7 mouse cellular contexts compared by ENCODE assay signal in the genomic region with DNA sequence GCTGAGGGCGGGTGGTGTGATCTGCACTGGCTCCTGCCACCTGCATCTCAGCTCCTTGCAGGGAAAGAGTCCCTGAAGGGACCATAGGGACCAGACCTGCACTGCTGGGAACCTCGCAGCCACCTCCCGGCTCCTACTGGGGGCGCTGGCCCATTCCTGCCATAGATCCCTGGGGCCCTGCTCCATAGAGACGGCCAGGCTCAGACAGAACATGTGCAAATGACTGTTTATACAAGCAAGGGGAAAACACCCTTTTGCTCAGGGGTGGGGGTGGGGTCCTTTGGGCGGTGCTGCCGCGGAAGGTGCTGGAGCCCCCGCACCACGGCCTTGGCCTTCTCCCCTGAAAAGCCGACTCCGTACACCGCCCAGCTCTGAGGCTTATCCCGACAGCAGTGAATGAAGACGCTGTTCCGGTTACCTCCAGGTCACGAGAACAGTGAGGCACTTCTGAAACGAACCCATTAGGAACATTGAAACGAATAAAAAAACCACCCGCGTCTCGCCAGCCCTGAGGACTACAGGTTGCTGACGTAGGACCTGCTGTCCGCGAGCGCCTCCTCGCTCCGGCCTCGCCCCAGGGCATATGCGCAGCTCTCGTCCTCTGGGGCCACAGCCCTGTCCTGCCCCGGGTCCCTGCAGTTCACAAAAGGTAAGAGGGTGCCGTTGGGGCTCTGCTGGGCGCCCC. TPM values are rescaled to one million over a fixed set of nuclear protein-coding genes. Genes with fewer than 3 reads are reported as not detected.
DNase-seq lines count a peak whose midpoint lies in the region; ATAC-seq and TF ChIP-seq lines count a peak whose summit lies in the region.

No protein-coding gene starts in this region.

- H3K9me3 ChIP-seq in CH12.LX (replicated peaks; ENCODE audit: low read length), result no peaks in the 10 kb centered on the region
- 0 out of 2 replicates have a peak, but pooled peaks cover 3% of the 10 kb centered on the region for H3K9me3 ChIP-seq in megakaryocyte, embryonic 14.5 days

- H3K4me1 ChIP-seq in CH12.LX (ENCODE audit: control insufficient read depth in 1 of 2, insufficient read depth in 2 of 2), result peaks cover 10 to 20% of the 10 kb centered on the region in 2 experiments
- peaks cover 18% of the 10 kb centered on the region for H3K4me1 ChIP-seq in megakaryocyte, embryonic 14.5 days

- DNase-seq in CH12.LX (ENCODE audit: extremely low read depth) (peak; percentile 27), WW6 (ENCODE audit: low read depth, low spot score) (peak; percentile 49)
- DNase-seq in kidney, postnatal 36 days, result peak; percentile 45 to 71
- peak; percentile 10 to 37 for DNase-seq in urinary bladder, postnatal 36 days (ENCODE audit: low spot score in 2 of 2)
- no peak for DNase-seq in cerebellum, adult 9-10 months

- H3K4me3 ChIP-seq in CH12.LX (replicated peaks in 1 of 3; ENCODE audit: low read depth in 2 of 3, low read length in 2 of 3, poor library complexity in 1 of 3), result peak overlapping the region; percentile 37 to 63 (median 40)
- peak overlapping the region; percentile 90 for H3K4me3 ChIP-seq in megakaryocyte, embryonic 14.5 days (replicated peaks)

- no peak for TF ChIP-seq EP300 in CH12.LX (IDR thresholded peaks at IDR 0.05; ENCODE audit: low read length)

- ATAC-seq in granulocyte monocyte progenitor cell, adult 5-6 weeks (replicated peaks; ENCODE audit: poor library complexity, severe bottlenecking), result peak; percentile 71

- H3K27ac ChIP-seq in CH12.LX (ENCODE audit: insufficient read depth, low read depth), result peak overlapping the region; percentile 69; the same call in 1 of the 2 replicates

- H3K27me3 ChIP-seq in CH12.LX (replicated peaks), result peaks cover 94% of the 10 kb centered on the region
- H3K27me3 ChIP-seq in megakaryocyte, embryonic 14.5 days (replicated peaks), result peaks cover 78% of the 10 kb centered on the region

- H3K79me2 ChIP-seq in CH12.LX (replicated peaks; ENCODE audit: control insufficient read depth, extremely low read depth, insufficient read depth, poor library complexity, severe bottlenecking), result no peaks in the 10 kb centered on the region

- peak overlapping the region; percentile 94 for H3K4me2 ChIP-seq in CH12.LX (ENCODE audit: insufficient read depth, low read depth, poor library complexity, severe bottlenecking)

- TF ChIP-seq RAD21 in CH12.LX (IDR thresholded peaks at IDR 0.05; ENCODE audit: low read depth, low read length), result no peak; the same call in none of the 2 replicates

- TF ChIP-seq CTCF in CH12.LX (conservative IDR thresholded peaks at IDR 0.05 in 1 of 2, IDR thresholded peaks at IDR 0.05 in 1 of 2; ENCODE audit: low read depth in 2 of 2, low read length in 2 of 2), result peak in 1 of 2 experiments; percentile 44; a peak in 2 of 4 replicates

- in situ Hi-C loops in CH12.LX (cut with MboI; ENCODE audit: low pct_ligation_motif_present, low pct_unique_long_range_greater_than_20kb, low sequenced_read_pairs), result no loop called here

- H3K36me3 ChIP-seq in CH12.LX (replicated peaks in 1 of 2; ENCODE audit: control insufficient read depth in 1 of 2, insufficient read depth in 1 of 2, low read length in 1 of 2), result no peaks in the 10 kb centered on the region
- H3K36me3 ChIP-seq in megakaryocyte, embryonic 14.5 days (replicated peaks; ENCODE audit: low read length), result peaks cover 2% of the 10 kb centered on the region

- dilution Hi-C loops in CH12.LX (cut with MboI; ENCODE audit: extremely low pct_ligation_motif_present, extremely low pct_unique_long_range_greater_than_20kb, low sequenced_read_pairs), result no loop called here

- H3K9ac ChIP-seq in CH12.LX (ENCODE audit: insufficient read depth, low read depth), result peak overlapping the region; percentile 43

- no peak for TF ChIP-seq POLR2A in CH12.LX (IDR thresholded peaks at IDR 0.05; ENCODE audit: low read depth, low read length)

TF ChIP-seq in CH12.LX, 34 proteins besides CTCF, POLR2A, EP300 and RAD21:
- TF ChIP-seq BHLHE40 (IDR thresholded peaks at IDR 0.05; ENCODE audit: low read depth, low read length) (peak; percentile 63), RCOR1 (conservative IDR thresholded peaks at IDR 0.05; ENCODE audit: low read depth, low read length) (no peak), NELFE (IDR thresholded peaks at IDR 0.05; ENCODE audit: low read depth, low read length) (peak; percentile 12; the same call in 1 of the 2 replicates), IRF4 (IDR thresholded peaks at IDR 0.05; ENCODE audit: low read depth, low read length) (peak; percentile 9; the same call in 1 of the 2 replicates), MAX (IDR thresholded peaks at IDR 0.05; ENCODE audit: low read length) (0 out of 2 replicates have a peak, but pooled peaks have one; percentile 29), UBTF (IDR thresholded peaks at IDR 0.05; ENCODE audit: low read depth, low read length) (peak; percentile 33), NRF1 (IDR thresholded peaks at IDR 0.05; ENCODE audit: low read depth, low read length) (peak; percentile 61), ZMIZ1 (IDR thresholded peaks at IDR 0.05; ENCODE audit: low read depth, low read length) (no peak), ZNF384 (IDR thresholded peaks at IDR 0.05; ENCODE audit: low read depth, low read length) (no peak), MYC (IDR thresholded peaks at IDR 0.05; ENCODE audit: low read depth, low read length) (0 out of 2 replicates have a peak, but pooled peaks have one; percentile 16)

RNA-seq across cellular contexts. Expression of a gene that starts 31.5 kb away (rescaled TPM):
- total RNA-seq in CH12.LX (2012; rRNA removed) (8.1 and 10.3 TPM in 2 replicates), CH12.LX (2014; rRNA removed) (5.2 and 6.1 TPM in 2 replicates)
- 8.3 and 9.4 TPM in 2 replicates for polyA plus RNA-seq in CH12.LX (2012; ENCODE audit: insufficient read length, low read depth)
- total RNA-seq in granulocyte monocyte progenitor cell, adult 5-6 weeks (2014; fragmentation: Nextera tagmentation), result 9.8 and 13.5 TPM in 2 replicates
- 14.4 and 17.8 TPM in 2 replicates for total RNA-seq in granulocyte monocyte progenitor cell, adult 5-6 weeks (2017)
- polyA plus RNA-seq in megakaryocyte, embryonic 14.5 days (2012; ENCODE audit: insufficient read depth, low replicate concordance), result 0.12 and 0.30 TPM in 2 replicates
